Mouse (Mus musculus) heart, embryonic 11.5 days (tissue): Measurements from ENCODE around the gene Man1a. TPM values are rescaled to one million over a fixed set of nuclear protein-coding genes. Genes with fewer than 3 reads are reported as not detected.

Source experiments
- ATAC-seq: fragments of 200-750 bp; cut with Nextera tagmentation; replicated peaks from 2 replicates; pipeline ENCODE4 v1.8.0; 2017; ENCODE audit warnings: moderate library complexity; ENCODE audit not compliant: insufficient number of reproducible peaks, low FRiP score, low TSS enrichment
- H3K27ac ChIP-seq: fragments of 300-500 bp; sonication (generic); 2 replicates; pipeline ENCODE4 v1.5.1; 2014; ENCODE audit warnings: mild to moderate bottlenecking, low read depth, low read length
- H3K27me3 ChIP-seq: fragments of 300-500 bp; sonication (generic); 2 replicates; pipeline ENCODE4 v1.6.1; 2014; ENCODE audit warnings: mild to moderate bottlenecking, low read length, mixed read lengths; ENCODE audit not compliant: control insufficient read depth, insufficient read depth
- H3K36me3 ChIP-seq: fragments of 300-500 bp; sonication (generic); 2 replicates; pipeline ENCODE4 v1.6.1; 2014; ENCODE audit warnings: mild to moderate bottlenecking, low read length, moderate library complexity, mixed read lengths; ENCODE audit not compliant: control insufficient read depth, insufficient read depth
- H3K4me1 ChIP-seq: fragments of 300-500 bp; sonication (generic); 2 replicates; pipeline ENCODE4 v1.6.1; 2014; ENCODE audit warnings: low read length; ENCODE audit not compliant: control insufficient read depth, insufficient read depth
- H3K4me2 ChIP-seq: fragments of 300-500 bp; sonication (generic); 2 replicates; pipeline ENCODE4 v1.6.1; 2014; ENCODE audit warnings: mild to moderate bottlenecking, moderate library complexity
- H3K4me3 ChIP-seq: fragments of 300-500 bp; sonication (generic); 2 replicates; pipeline ENCODE4 v1.5.1; 2014; ENCODE audit warnings: low read depth, low read length
- H3K9ac ChIP-seq: fragments of 300-500 bp; sonication (generic); 2 replicates; pipeline ENCODE4 v1.6.1; 2014; ENCODE audit warnings: mild to moderate bottlenecking, low read depth, low read length, moderate library complexity
- H3K9me3 ChIP-seq: fragments of 300-500 bp; sonication (generic); replicated peaks from 2 replicates; pipeline ENCODE4 v1.6.1; 2016; ENCODE audit warnings: low read length; ENCODE audit not compliant: control insufficient read depth
- WGBS: fragments of 180-500 bp; shearing (Covaris S2); extraction: QIAGEN DNeasy Blood & Tissue Kit; methylation state at CpG from one replicate; pipeline ENCODE4 v1.1.7; 2014; ENCODE audit not compliant: insufficient replicate concordance; 5-methylcytosine and 5-hydroxymethylcytosine counted together
- polyA plus RNA-seq: library from polyadenylated mRNA; unstranded; fragments of >200 nt; fragmentation: Nextera tagmentation; extraction: Ambion mirVana; gene quantifications from 2 replicates; pipeline ENCODE4 v1.2.1, GENCODE M21; 2014

Gene Man1a
- polyA plus RNA-seq, 1 experiment from 2014 or later = 8.8 TPM

- Histone ChIP-seq H3K9ac (no peak overlapping the region), H3K4me2 (no peak overlapping the region), H3K9me3 (no peaks in the 10 kb centered on the region), H3K4me1 (no peaks in the 10 kb centered on the region), H3K27ac (no peak overlapping the region), H3K4me3 (no peak overlapping the region), H3K27me3 (no peaks in the 10 kb centered on the region), H3K36me3 (no peaks in the 10 kb centered on the region; the same call in 1 of the 2 replicates)
- ATAC-seq = no peak
- WGBS = 85% methylated on average over 4 of the region's 4 CpGs
Measured at GRCm38 (mm10) chr10:53913546-53914312, 162.7 kb downstream of the Man1a start.

GRCm38 (mm10) chr10:53889512-53889911, 186.9 kb downstream of the Man1a start:
- WGBS = 78% methylated on average over 4 of the region's 4 CpGs
- Histone ChIP-seq H3K4me1 (no peaks in the 10 kb centered on the region), H3K27me3 (no peaks in the 10 kb centered on the region), H3K27ac (no peak overlapping the region), H3K9me3 (no peaks in the 10 kb centered on the region), H3K36me3 (no peaks in the 10 kb centered on the region), H3K4me3 (no peak overlapping the region), H3K9ac (no peak overlapping the region), H3K4me2 (no peak overlapping the region)
- no peak for ATAC-seq

GRCm38 (mm10) chr10:53888382-53889110, 187.9 kb downstream of the Man1a start:
- no peak for ATAC-seq
- no peak overlapping the region for H3K4me3 ChIP-seq
- no peaks in the 10 kb centered on the region for H3K4me1 ChIP-seq
- WGBS = 73% methylated on average over 10 of the region's 10 CpGs
- no peaks in the 10 kb centered on the region for H3K27me3 ChIP-seq
- H3K36me3 ChIP-seq = no peaks in the 10 kb centered on the region
- H3K9ac ChIP-seq = no peak overlapping the region
- no peaks in the 10 kb centered on the region for H3K9me3 ChIP-seq
- H3K27ac ChIP-seq = no peak overlapping the region
- no peak overlapping the region for H3K4me2 ChIP-seq

DNA sequence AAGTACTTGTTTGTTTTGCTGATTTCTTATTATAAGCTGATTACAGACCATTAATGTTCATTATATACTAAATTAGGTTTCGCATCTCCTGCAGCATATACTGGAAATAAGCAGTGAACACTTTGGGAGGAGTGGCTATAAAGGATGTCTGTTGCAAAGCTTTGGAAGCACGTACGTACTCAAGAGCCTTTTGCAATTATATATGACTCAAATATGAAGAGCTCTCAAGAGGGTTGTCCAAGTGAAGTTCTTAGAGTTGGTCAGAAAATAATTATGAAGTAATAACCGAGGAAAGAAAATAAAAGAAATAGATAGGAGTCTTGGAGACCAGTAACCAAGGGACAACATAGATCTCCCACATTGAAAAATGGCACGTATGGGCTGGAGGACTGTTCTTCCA, 189.9 kb downstream of the Man1a start:
- Histone ChIP-seq H3K9me3 (no peaks in the 10 kb centered on the region), H3K27ac (no peak overlapping the region), H3K36me3 (no peaks in the 10 kb centered on the region), H3K4me3 (no peak overlapping the region), H3K27me3 (no peaks in the 10 kb centered on the region), H3K4me1 (no peaks in the 10 kb centered on the region), H3K4me2 (no peak overlapping the region), H3K9ac (no peak overlapping the region)
- WGBS = 82% methylated on average over 5 of the region's 5 CpGs
- no peak for ATAC-seq

DNA sequence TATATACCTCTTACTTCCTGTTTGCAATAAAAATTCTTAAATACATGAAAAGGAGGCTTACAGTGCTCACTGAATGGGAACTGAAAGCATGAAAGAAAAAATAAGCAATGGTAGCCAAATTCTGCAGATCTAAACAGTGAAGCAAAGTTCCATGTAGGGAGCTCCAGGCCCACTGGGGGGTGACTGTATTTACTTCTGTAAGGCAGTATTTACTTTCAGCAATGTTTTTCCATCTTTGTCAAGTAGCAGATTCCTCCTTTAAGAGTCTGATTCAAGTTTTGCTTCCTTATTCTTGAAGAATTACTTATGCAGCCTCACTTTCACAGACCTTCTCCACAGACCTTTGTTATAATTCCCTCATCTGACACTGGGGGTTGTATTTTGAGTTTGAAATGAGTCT, 195.1 kb downstream of the Man1a start:
- Histone ChIP-seq H3K4me1 (no peaks in the 10 kb centered on the region), H3K27ac (no peak overlapping the region), H3K9me3 (no peaks in the 10 kb centered on the region), H3K9ac (no peak overlapping the region), H3K27me3 (no peaks in the 10 kb centered on the region), H3K4me2 (no peak overlapping the region), H3K36me3 (no peaks in the 10 kb centered on the region), H3K4me3 (no peak overlapping the region)
- no peak for ATAC-seq

DNA sequence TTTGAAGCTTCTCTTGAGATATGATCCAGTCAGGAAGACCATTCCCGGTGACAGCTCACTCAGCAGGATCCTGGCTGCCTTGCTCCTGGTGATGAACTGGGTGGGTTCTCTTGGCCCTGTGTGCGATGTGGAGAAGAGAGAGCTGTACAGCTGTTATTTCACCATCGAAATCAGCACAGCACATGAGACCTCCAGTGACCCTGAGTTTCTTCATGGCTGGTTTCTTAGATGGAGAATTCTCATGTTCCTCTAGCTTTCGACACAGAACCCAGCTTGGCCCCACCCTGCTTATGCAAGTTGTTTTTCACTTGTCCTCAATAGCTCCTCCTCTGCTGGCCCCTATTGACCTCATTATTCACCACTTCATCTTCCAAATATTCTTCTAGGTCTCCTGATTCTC, 200.5 kb downstream of the Man1a start:
- Histone ChIP-seq H3K4me1 (no peaks in the 10 kb centered on the region), H3K9ac (no peak overlapping the region), H3K36me3 (no peaks in the 10 kb centered on the region), H3K4me3 (no peak overlapping the region), H3K9me3 (no peaks in the 10 kb centered on the region), H3K4me2 (no peak overlapping the region), H3K27ac (no peak overlapping the region), H3K27me3 (no peaks in the 10 kb centered on the region)
- no peak for ATAC-seq
- WGBS = 83% methylated on average over 4 of the region's 4 CpGs

DNA sequence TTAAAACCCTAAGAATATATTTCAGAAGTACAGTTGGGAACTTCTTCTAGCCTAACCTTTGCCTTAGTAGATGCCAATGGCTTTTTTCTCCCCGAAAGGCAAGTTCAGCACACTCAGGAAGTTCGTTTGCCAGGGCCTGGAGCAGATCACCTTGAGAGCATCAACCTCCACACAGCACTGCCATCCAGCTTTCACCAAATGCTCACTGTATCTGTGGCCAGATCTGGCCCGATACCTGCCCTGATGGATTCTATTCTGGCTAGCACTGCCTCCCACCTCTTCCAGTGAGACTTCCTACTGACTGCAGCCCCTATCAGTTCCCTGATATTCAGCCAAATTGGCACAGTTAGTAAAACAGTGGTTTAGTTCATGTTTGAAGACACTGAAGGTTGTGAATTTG, 202.2 kb downstream of the Man1a start:
- H3K27ac ChIP-seq = no peak overlapping the region
- ATAC-seq = no peak

GRCm38 (mm10) chr10:53863486-53864357, 212.7 kb downstream of the Man1a start:
- Histone ChIP-seq H3K27ac (no peak overlapping the region), H3K4me2 (no peak overlapping the region), H3K4me3 (no peak overlapping the region), H3K27me3 (no peaks in the 10 kb centered on the region), H3K4me1 (no peaks in the 10 kb centered on the region), H3K36me3 (no peaks in the 10 kb centered on the region), H3K9me3 (no peaks in the 10 kb centered on the region), H3K9ac (no peak overlapping the region)
- 42% methylated on average over 7 of the region's 7 CpGs for WGBS
- no peak for ATAC-seq

More for the DNA sequence above, 202.2 kb downstream of the Man1a start:
- H3K4me2 ChIP-seq = no peak overlapping the region
- H3K4me3 ChIP-seq = no peak overlapping the region
- H3K36me3 ChIP-seq = no peaks in the 10 kb centered on the region
- H3K9ac ChIP-seq = no peak overlapping the region
- H3K27me3 ChIP-seq = no peaks in the 10 kb centered on the region
- H3K9me3 ChIP-seq = no peaks in the 10 kb centered on the region
- 72% methylated on average over 3 of the region's 3 CpGs for WGBS
- no peaks in the 10 kb centered on the region for H3K4me1 ChIP-seq
